Mouse (Mus musculus) cerebellum, adult 9-10 months (tissue): ENCODE measurements around the gene Slc28a2.
"Not testable (repeated sequence)": the region's sequence is repeated elsewhere in the genome, so short reads cannot be mapped to it uniquely, and the experiment has no call there.

Experiments
- DNase-seq: peaks from one replicate; pipeline ENCODE4 v3.0.0; 2022

The Slc28a2 gene

GRCm38 (mm10) chr2:122469221-122469620 lies 42.9 kb downstream of the Slc28a2 start:
- DNase-seq: no peak

DNA sequence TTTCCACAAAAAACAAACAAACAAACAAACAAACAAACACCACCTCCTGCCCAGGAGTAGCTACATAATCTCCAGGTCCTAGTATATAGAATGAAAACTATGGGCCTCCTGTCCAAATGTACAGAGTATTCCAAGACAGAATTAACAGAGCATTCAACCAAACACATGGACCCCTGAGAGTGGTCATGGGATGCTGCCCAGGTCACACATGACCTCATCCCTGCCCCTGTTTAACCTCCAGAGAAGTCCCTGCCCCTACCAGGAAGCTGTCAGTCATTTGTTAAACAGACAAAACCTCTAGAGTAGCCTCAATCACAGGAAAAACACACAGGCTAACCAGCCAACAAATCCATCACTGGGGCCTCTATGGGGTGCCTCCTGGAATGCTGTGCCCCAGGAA lies 50.3 kb downstream of the Slc28a2 start:
- no peak for DNase-seq

GRCm38 (mm10) chr2:122483787-122484186 lies 57.5 kb downstream of the Slc28a2 start:
- DNase-seq: not testable (repeated sequence)

DNA sequence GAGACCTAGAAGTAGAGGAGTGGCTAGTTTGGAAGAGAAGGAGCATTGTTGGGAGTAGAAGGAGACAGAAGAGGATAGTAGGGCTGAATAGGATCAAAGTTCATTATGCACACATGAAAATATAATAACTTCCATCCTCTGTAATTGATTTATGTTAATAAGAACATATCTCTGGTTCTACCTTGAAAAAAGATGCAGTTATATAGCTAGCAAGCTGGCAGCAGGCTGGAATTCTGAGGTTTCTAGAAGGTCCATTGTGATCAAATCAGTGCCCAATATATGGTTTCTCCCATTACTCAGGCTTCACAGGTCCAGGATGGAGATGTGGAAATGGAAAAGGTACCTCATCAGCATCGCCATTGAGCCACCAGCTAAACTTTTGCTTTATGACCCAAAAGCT lies 58.4 kb downstream of the Slc28a2 start, which contains the start of gene Gm14085:
Gm14085 (plus strand) TSS at position 301 of the 400 bp plus-strand sequence.
- DNase-seq: no peak

DNA sequence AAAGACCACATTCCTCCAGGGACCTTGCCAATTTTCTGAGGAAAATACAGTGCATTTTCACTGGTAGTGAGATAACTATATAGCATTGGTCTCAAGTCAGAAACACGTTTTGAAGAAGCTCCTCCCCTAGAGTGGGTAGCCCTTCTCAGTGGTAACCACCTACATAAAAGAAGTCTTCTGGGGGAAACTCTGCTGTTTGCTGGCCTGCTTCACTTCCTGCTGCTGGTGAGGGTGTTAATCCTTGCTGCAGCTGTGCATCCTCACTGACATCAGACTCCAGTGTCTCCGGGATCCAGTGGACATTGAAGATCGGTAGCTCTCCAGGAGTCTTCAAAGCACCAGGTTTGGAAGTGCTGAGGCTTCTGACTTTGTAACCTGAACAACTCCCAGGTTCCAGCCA lies 59.4 kb downstream of the Slc28a2 start:
- DNase-seq: not testable (repeated sequence)

DNA sequence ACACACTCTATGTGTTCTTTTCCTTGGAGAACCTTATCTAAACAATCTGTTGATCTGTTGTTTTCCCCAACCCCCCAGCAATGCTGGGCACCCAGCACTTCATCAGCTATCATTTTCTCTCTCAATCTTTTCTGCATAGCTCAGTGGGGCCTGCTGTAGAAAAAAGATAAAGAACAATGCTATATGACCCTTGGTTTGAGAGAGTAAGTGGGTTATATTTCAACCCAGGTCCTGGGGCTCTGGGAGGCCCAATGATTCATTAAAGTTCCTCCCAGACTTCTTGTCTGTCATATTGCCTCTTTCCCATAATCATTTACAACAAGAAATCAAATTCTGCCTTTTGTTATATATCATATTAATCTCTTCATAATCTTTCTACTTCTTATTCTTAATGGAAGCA lies 59.8 kb downstream of the Slc28a2 start:
- not testable (repeated sequence) for DNase-seq

- no peak for DNase-seq
Measured at GRCm38 (mm10) chr2:122486674-122487073, 60.4 kb downstream of the Slc28a2 start.
